Mouse (Mus musculus) small intestine, adult 2 months (tissue): Measurements from ENCODE around the gene Itgb1. TPM values are rescaled to one million over a fixed set of nuclear protein-coding genes. Genes with fewer than 3 reads are reported as not detected.

Experiments
- H3K27ac ChIP-seq: fragments of 200-500 bp; 2 replicates; pipeline ENCODE4 v1.5.1; 2012; ENCODE audit warnings: low read depth, low read length, control low read depth, inconsistent platforms; ENCODE audit not compliant: insufficient read depth
- H3K27me3 ChIP-seq: fragments of 200-500 bp; 2 replicates; pipeline ENCODE4 v1.6.1; 2012; ENCODE audit warnings: mild to moderate bottlenecking, moderate library complexity, low read length, inconsistent platforms; ENCODE audit not compliant: control insufficient read depth, insufficient read depth
- H3K36me3 ChIP-seq: fragments of 200-500 bp; 2 replicates; pipeline ENCODE4 v1.6.1; 2012; ENCODE audit warnings: mild to moderate bottlenecking, low read length, control low read depth, inconsistent platforms; ENCODE audit not compliant: control insufficient read depth, insufficient read depth
- H3K4me1 ChIP-seq: fragments of 200-500 bp; 2 replicates; pipeline ENCODE4 v1.6.1; 2012; ENCODE audit warnings: low read length, inconsistent platforms, mixed read lengths; ENCODE audit not compliant: control insufficient read depth, insufficient read depth, insufficient read length
- H3K4me3 ChIP-seq: fragments of 200-500 bp; 2 replicates; pipeline ENCODE4 v1.5.1; 2012; ENCODE audit warnings: low read depth, mild to moderate bottlenecking, control low read depth, inconsistent platforms, low read length, moderate library complexity
- CTCF ChIP-seq: fragments of 200-500 bp; IDR thresholded peaks from 2 replicates; pipeline ENCODE4 v1.5.1; 2012; ENCODE audit warnings: low read depth, mild to moderate bottlenecking, control low read depth, inconsistent platforms, low read length, moderate library complexity, mixed read lengths; ENCODE audit not compliant: insufficient replicate concordance, insufficient read length; ENCODE audit errors: extremely low read depth
- POLR2A ChIP-seq: fragments of 200-500 bp; IDR thresholded peaks from 2 replicates; pipeline ENCODE4 v1.6.1; 2012; ENCODE audit warnings: low read depth, mild to moderate bottlenecking, control low read depth, inconsistent platforms, low read length, moderate library complexity
- WGBS: fragments of 180-500 bp; shearing (Covaris S2); methylation state at CpG from one replicate; pipeline ENCODE4 v1.1.7; 2018; 5-methylcytosine and 5-hydroxymethylcytosine counted together
- polyA plus RNA-seq: library from polyadenylated mRNA; depleted of rRNA; stranded (reverse); fragments of >200 nt; gene quantifications from 2 replicates; pipeline ENCODE4 v1.2.3, GENCODE M21; 2012

The Itgb1 gene
- polyA plus RNA-seq, 1 experiment = 17.8 TPM

DNA sequence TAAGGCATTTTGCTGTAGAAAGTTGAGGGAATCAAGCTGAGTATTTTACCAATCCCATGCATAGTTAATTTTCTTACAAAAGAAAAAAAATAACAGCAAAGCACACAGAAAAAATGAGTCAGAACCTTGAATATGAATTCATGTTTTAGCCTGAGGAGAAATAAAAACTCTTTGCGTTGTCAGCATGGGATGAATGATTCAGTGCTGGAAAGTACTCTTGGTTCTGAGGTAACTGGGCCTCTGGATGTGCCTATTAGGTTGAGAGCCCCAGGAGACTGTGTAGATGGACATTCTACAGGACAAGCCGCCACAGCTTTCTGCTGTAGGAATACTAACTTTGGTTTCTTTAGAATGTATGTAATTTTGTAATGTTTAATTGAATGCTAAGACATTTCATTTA lies 19.4 kb downstream of the Itgb1 start:
- H3K27me3 ChIP-seq = no peaks in the 10 kb centered on the region
- WGBS = 82% methylated on average over 2 of the region's 2 CpGs

DNA sequence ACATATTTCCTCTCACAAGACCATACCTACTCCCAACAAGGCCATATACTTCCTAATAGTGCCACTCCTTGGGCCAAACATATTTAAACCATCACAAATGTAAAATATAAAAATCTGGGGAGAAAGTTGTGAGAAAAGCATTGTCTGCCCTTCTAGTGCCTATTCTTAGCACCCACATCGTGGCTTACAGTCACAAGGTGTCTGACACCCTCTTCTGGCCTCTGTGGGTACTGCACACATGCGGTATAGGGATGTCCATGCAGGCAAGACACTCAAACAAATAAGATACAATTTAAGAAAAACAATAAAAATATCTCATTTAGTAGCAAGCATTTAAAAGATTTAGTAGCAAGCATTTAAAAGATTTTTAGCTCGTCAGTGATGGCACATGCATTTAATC lies 23.8 kb downstream of the Itgb1 start:
- no peak overlapping the region for H3K4me3 ChIP-seq
- peaks cover 33% of the 10 kb centered on the region for H3K36me3 ChIP-seq
- TF ChIP-seq POLR2A (no peak), CTCF (peak; percentile 80; the same call in 1 of the 2 replicates)
- H3K27ac ChIP-seq = no peak overlapping the region
- WGBS = 51% methylated on average over 3 of the region's 3 CpGs
- no peaks in the 10 kb centered on the region for H3K27me3 ChIP-seq
- H3K4me1 ChIP-seq = peaks cover 4% of the 10 kb centered on the region; the same call in 1 of the 2 replicates

More for the DNA sequence above, 19.4 kb downstream of the Itgb1 start:
- Histone ChIP-seq H3K4me3 (no peak overlapping the region), H3K36me3 (peaks cover 8% of the 10 kb centered on the region), H3K4me1 (peaks cover 11% of the 10 kb centered on the region; the same call in 1 of the 2 replicates), H3K27ac (no peak overlapping the region)
- no peak for TF ChIP-seq CTCF
- TF ChIP-seq POLR2A = no peak

- Histone ChIP-seq H3K4me3 (no peak overlapping the region), H3K36me3 (peaks cover 56% of the 10 kb centered on the region), H3K4me1 (no peaks in the 10 kb centered on the region), H3K27ac (no peak overlapping the region), H3K27me3 (no peaks in the 10 kb centered on the region)
- TF ChIP-seq CTCF (no peak), POLR2A (no peak)
Observed at GRCm38 (mm10) chr8:128716184-128716583, 30.7 kb downstream of the Itgb1 start.

- Histone ChIP-seq H3K4me1 (no peaks in the 10 kb centered on the region), H3K36me3 (peaks cover 45% of the 10 kb centered on the region), H3K4me3 (no peak overlapping the region), H3K27me3 (no peaks in the 10 kb centered on the region), H3K27ac (no peak overlapping the region)
- TF ChIP-seq POLR2A (no peak), CTCF (no peak)
- WGBS = 48% methylated on average over 1 of the region's 1 CpGs
Observed at GRCm38 (mm10) chr8:128724819-128725218, 39.4 kb downstream of the Itgb1 start.

DNA sequence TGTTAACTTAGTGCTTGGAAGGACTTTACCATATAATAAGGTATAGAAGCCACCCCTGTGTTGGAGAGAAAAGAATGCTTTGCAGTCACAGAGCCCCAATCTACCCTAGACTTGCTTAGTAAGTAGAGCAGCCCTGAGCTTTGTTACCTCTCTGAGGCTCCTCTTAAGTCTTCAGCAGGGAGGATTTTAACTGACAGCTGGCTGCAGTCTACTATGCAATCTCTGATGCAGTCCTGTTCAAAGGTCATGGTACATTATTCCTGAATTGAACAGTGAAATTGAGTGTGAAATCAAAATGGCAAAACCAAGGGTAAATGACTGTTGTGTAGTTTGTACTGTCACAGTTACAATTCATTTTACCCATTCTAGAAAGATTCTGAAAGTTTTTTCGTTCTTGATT lies 41.8 kb downstream of the Itgb1 start:
- Histone ChIP-seq H3K27ac (no peak overlapping the region), H3K27me3 (no peaks in the 10 kb centered on the region), H3K36me3 (peaks cover 50% of the 10 kb centered on the region), H3K4me1 (no peaks in the 10 kb centered on the region), H3K4me3 (no peak overlapping the region)
- WGBS = 95% methylated on average over 1 of the region's 1 CpGs
- TF ChIP-seq POLR2A (no peak), CTCF (no peak)

DNA sequence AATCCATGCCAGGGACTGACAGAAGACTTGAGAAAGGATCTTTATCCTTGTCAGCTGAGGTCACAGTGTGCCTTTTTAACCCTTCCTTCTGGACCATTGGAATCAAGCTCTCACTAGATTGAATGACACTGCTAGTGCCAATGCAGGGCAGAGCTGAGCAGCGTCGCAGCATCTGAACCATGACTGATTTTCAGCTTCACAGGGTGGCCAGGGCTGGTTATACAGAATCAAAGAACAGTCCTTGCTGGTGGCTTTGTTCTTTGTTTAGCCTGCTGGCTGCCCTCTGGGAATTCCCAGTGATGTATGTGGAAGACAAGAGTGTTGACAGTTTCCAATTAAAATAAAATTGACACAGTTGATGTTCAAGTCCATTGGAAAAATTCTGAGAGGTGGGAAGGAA lies 46.8 kb downstream of the Itgb1 start:
- H3K4me1 ChIP-seq = no peaks in the 10 kb centered on the region
- peaks cover 43% of the 10 kb centered on the region for H3K36me3 ChIP-seq
- no peak overlapping the region for H3K4me3 ChIP-seq
- H3K27me3 ChIP-seq = no peaks in the 10 kb centered on the region
- H3K27ac ChIP-seq = no peak overlapping the region
- 82% methylated on average over 2 of the region's 2 CpGs for WGBS
- TF ChIP-seq CTCF = no peak
- no peak for TF ChIP-seq POLR2A

DNA sequence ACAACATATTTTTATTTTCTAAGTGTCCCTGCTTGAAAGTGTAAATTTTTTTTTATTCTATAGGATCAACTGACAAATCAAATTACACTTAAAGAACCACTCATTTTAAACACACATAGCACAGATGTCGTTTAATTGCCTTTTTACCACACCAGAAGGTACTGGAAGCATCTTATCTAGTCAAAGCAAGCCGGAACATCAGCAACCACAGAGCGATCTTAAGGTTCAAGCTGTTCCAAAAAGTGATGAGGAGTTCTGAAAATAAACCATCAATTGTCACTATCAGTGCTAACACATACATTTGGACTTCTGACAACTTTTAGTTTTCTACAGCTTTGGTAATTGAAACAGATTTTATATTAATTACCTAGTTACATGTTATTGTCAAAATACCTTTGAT lies 48.7 kb downstream of the Itgb1 start:
- WGBS = 92% methylated on average over 3 of the region's 3 CpGs

More for the DNA sequence above, 48.7 kb downstream of the Itgb1 start:
- Histone ChIP-seq H3K36me3 (peaks cover 36% of the 10 kb centered on the region), H3K4me3 (no peak overlapping the region), H3K4me1 (no peaks in the 10 kb centered on the region), H3K27ac (no peak overlapping the region), H3K27me3 (no peaks in the 10 kb centered on the region)
- TF ChIP-seq POLR2A = no peak
- TF ChIP-seq CTCF = no peak
